Mouse (Mus musculus) hindbrain, embryonic 16.5 days (tissue): ENCODE data around the gene Gabrr1. TPM values are rescaled to one million over a fixed set of nuclear protein-coding genes. Genes with fewer than 3 reads are reported as not detected.

ENCODE experiments used
- ATAC-seq: fragments of 200-750 bp; cut with Nextera tagmentation; 2 replicates; pipeline ENCODE4 v1.8.0; 2017; ENCODE audit warnings: moderate TSS enrichment, moderate library complexity
- H3K27ac ChIP-seq: fragments of 300-500 bp; sonication (generic); 2 replicates; pipeline ENCODE4 v1.5.1; 2014; ENCODE audit warnings: low read depth, mild to moderate bottlenecking, control low read depth, low read length, moderate library complexity
- H3K27me3 ChIP-seq: fragments of 300-500 bp; sonication (generic); replicated peaks from 2 replicates; pipeline ENCODE4 v1.6.1; 2014; ENCODE audit warnings: low read length; ENCODE audit not compliant: control insufficient read depth, insufficient read depth
- H3K36me3 ChIP-seq: fragments of 300-500 bp; sonication (generic); 2 replicates; pipeline ENCODE4 v1.6.1; 2014; ENCODE audit warnings: mild to moderate bottlenecking, low read length, moderate library complexity, mixed read lengths; ENCODE audit not compliant: control insufficient read depth, insufficient read depth
- H3K4me1 ChIP-seq: fragments of 300-500 bp; sonication (generic); 2 replicates; pipeline ENCODE4 v1.6.1; 2014; ENCODE audit warnings: low read depth, low read length; ENCODE audit not compliant: control insufficient read depth, insufficient read depth
- H3K4me2 ChIP-seq: fragments of 300-500 bp; sonication (generic); 2 replicates; pipeline ENCODE4 v1.6.1; 2014; ENCODE audit warnings: mild to moderate bottlenecking, low read length, control low read depth, moderate library complexity
- H3K4me3 ChIP-seq: fragments of 300-500 bp; sonication (generic); 2 replicates; pipeline ENCODE4 v1.5.1; 2014; ENCODE audit warnings: mild to moderate bottlenecking, low read length, control low read depth, moderate library complexity
- H3K9ac ChIP-seq: fragments of 300-500 bp; sonication (generic); 2 replicates; pipeline ENCODE4 v1.6.1; 2014; ENCODE audit warnings: low read depth, mild to moderate bottlenecking, control low read depth, low read length, moderate library complexity
- H3K9me3 ChIP-seq: fragments of 300-500 bp; sonication (generic); 2 replicates; pipeline ENCODE4 v1.6.1; 2014; ENCODE audit warnings: mild to moderate bottlenecking, low read length, moderate library complexity; ENCODE audit not compliant: control insufficient read depth
- WGBS: fragments of 180-500 bp; shearing (Covaris S2); extraction: QIAGEN DNeasy Blood & Tissue Kit; methylation state at CpG from one replicate; pipeline ENCODE4 v1.1.7; 2014; 5-methylcytosine and 5-hydroxymethylcytosine counted together
- polyA plus RNA-seq: library from polyadenylated mRNA; unstranded; fragments of >200 nt; fragmentation: Nextera tagmentation; extraction: Ambion mirVana; gene quantifications from 2 replicates; pipeline ENCODE4 v1.2.1, GENCODE M21; 2015

The Gabrr1 gene
- polyA plus RNA-seq, 1 experiment from 2014 or later, result 0.25 TPM

DNA sequence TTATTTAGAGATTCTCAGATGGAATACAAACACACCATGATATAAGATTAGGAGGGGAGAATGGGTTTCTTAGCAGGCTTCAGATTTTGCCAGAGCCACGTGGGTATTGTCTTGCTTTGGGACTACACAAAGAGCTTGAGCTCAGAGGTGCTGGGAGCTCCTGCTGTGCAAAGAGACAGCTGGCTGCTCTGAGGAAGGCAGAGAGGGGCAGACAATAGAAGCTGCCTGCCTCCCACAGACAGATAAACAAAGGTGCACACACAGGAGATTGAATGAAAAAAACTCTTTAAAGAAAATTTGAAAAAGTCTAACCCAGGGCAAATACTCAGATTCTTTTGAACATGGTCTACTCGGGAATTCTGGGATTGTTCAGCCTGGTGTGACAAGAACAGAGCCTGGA, 65.8 kb downstream of the Gabrr1 start:
- Histone ChIP-seq H3K4me1 (no peaks in the 10 kb centered on the region), H3K9me3 (no peaks in the 10 kb centered on the region), H3K9ac (no peak overlapping the region), H3K36me3 (no peaks in the 10 kb centered on the region), H3K27me3 (no peaks in the 10 kb centered on the region), H3K27ac (no peak overlapping the region), H3K4me2 (no peak overlapping the region), H3K4me3 (no peak overlapping the region)
- ATAC-seq, result no peak
- WGBS, result 5% methylated on average over 2 of the region's 2 CpGs

DNA sequence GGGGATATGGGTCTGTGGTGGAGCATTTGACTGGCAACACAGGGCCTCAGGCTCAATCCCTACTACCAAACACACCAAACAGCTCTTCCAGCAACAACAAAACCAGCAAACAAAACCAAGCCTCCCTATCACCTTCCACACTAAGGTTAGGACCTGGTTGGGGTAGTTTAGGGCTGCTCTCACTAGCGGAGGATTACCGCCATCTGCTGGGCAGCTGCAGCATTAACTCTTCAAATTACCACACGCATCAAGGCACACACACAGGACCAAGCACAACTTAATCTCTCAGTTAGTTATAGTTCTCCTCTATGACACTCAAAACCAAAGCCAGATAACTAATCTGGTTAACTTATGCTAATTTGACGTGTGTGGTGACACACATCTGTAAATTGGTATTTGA, 72.4 kb downstream of the Gabrr1 start:
- Histone ChIP-seq H3K27ac (no peak overlapping the region), H3K4me2 (no peak overlapping the region), H3K36me3 (no peaks in the 10 kb centered on the region), H3K4me3 (no peak overlapping the region), H3K27me3 (no peaks in the 10 kb centered on the region), H3K4me1 (peaks cover 3% of the 10 kb centered on the region; the same call in 1 of the 2 replicates), H3K9me3 (no peaks in the 10 kb centered on the region), H3K9ac (no peak overlapping the region)
- 3% methylated on average over 4 of the region's 4 CpGs for WGBS
- ATAC-seq, result no peak

DNA sequence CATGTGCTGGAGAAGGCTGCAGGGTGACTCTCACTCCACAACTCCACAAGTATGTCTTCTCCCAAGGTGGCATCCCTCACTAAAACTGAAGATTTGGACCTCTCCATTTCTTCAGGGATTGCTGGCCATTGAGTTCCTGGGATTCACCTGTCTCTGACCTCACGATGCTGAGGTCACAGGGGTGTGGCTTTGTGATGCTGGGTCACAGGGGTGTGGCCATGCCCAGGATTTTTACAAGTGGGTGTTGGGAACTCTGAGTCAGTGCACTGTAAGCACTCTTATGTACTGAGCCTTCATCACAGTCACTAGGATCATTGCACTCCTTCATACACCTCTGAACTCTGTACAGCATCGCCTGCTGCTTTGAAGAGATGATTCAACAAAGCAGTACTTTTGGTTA, 75.2 kb downstream of the Gabrr1 start:
- Histone ChIP-seq H3K27ac (no peak overlapping the region), H3K36me3 (no peaks in the 10 kb centered on the region), H3K27me3 (no peaks in the 10 kb centered on the region), H3K4me1 (peaks cover 8% of the 10 kb centered on the region; the same call in 1 of the 2 replicates), H3K4me2 (no peak overlapping the region), H3K9me3 (no peaks in the 10 kb centered on the region), H3K9ac (no peak overlapping the region), H3K4me3 (no peak overlapping the region)
- no peak for ATAC-seq
- WGBS, result 65% methylated on average over 2 of the region's 2 CpGs

DNA sequence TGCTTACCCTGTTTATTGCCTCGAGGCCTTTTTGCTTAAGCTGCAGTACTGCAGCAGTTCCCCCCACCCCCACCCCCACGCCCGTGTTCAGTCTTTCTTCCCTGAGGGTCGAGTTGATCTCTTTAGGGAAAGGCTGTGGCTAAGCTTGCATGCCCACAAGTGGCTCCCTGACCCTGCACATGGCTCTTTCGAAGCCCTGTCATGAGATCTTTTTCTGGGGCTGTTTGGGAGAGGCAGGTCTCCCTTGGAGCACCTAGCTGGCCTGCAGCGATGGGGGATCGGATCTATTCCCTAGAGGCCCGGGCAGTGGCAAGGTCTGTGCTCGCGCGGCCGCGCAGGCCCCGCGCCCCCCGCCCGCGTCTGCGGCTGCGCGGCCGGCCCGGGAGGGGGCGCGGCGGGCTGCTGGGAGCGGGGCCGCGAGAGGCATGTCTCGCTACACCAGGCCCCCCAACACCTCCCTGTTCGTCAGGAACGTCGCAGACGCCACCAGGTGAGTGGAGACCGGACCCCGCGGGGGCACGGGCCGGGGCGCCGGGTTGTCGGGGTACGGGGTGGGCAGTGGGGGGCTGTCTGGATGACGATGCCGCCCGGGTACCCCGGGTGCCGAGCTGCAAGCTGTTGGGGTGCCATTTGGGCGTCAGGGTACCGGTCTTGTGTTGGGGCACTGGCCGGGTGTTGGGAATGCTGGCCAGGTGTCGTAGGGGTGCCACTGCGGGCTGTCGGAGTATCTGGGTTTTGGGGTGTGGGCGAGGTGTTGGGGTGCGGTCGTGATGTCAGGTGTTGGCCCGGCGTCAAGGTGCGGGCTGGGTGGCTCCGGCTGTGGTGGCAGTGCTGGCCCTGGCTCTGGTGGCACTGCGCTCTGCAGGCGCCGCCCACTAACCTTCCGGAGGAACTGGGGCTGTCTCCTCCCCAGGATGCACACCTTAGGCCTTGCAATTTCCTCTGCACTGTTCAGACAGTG, 76.8 kb downstream of the Gabrr1 start, which contains the start of gene Srsf12:
Srsf12 (plus strand) TSS at position 111 of the 961 bp plus-strand sequence.
- H3K27ac ChIP-seq, result peak within 1 kb of the TSS; percentile 95
- no peaks in the 10 kb centered on the region for H3K9me3 ChIP-seq
- WGBS, result 3% methylated on average over 64 of the region's 65 CpGs
- peak within 1 kb of the TSS; percentile 86 for H3K4me3 ChIP-seq
- ATAC-seq, result peak; percentile 91
- no peaks in the 10 kb centered on the region for H3K36me3 ChIP-seq
- H3K4me1 ChIP-seq, result peaks cover 8% of the 10 kb centered on the region; the same call in 1 of the 2 replicates
- no peaks in the 10 kb centered on the region for H3K27me3 ChIP-seq
- H3K4me2 ChIP-seq, result peak within 1 kb of the TSS; percentile 89
- H3K9ac ChIP-seq, result peak within 1 kb of the TSS; percentile 99

Other genes starting within 250 kb of the Gabrr1 start
- gene Ankrd6, start 181.7 kb upstream of the Gabrr1 start, polyA plus RNA-seq, result 22.2 and 27.1 TPM in 2 replicates
- 31.1 and 31.3 TPM in 2 replicates for gene Rragd, start 149.5 kb upstream of the Gabrr1 start, polyA plus RNA-seq
- gene Ube2j1, start 101.1 kb upstream of the Gabrr1 start, polyA plus RNA-seq, result 69.5 and 72.4 TPM in 2 replicates
- 0.15 and 0.29 TPM in 2 replicates for gene Gabrr2, start 69.5 kb upstream of the Gabrr1 start, polyA plus RNA-seq
- gene Pm20d2, start 57.2 kb downstream of the Gabrr1 start, polyA plus RNA-seq, result 1.9 and 2.0 TPM in 2 replicates
- 74.5 and 79.2 TPM in 2 replicates for gene Srsf12, start 76.5 kb downstream of the Gabrr1 start, polyA plus RNA-seq
- gene Pnrc1, start 157.6 kb downstream of the Gabrr1 start, polyA plus RNA-seq, result 44.9 and 46.7 TPM in 2 replicates
- gene Rngtt, start 177.8 kb downstream of the Gabrr1 start, polyA plus RNA-seq, result 19.2 and 20.2 TPM in 2 replicates